Mouse (Mus musculus) brown adipose tissue, adult 24 weeks (tissue): Measurements from ENCODE around the gene Gm14214. TPM values are rescaled to one million over a fixed set of nuclear protein-coding genes. Genes with fewer than 3 reads are reported as not detected.

Source experiments
- H3K27ac ChIP-seq: fragments of 200-500 bp; replicated peaks from 2 replicates; pipeline ENCODE4 v1.5.1; 2012; ENCODE audit warnings: low read depth, mild to moderate bottlenecking, low read length
- H3K4me1 ChIP-seq: fragments of 200-500 bp; 2 replicates; pipeline ENCODE4 v1.6.1; 2012; ENCODE audit warnings: low read length, mixed read lengths; ENCODE audit not compliant: control insufficient read depth, insufficient read depth, insufficient read length
- H3K4me3 ChIP-seq: fragments of 200-500 bp; 2 replicates; pipeline ENCODE4 v1.5.1; 2012; ENCODE audit warnings: low read depth, mild to moderate bottlenecking, low read length, moderate library complexity; ENCODE audit not compliant: insufficient read depth
- polyA plus RNA-seq: library from polyadenylated mRNA; stranded (reverse); fragments of >200 nt; gene quantifications from 2 replicates; pipeline ENCODE4 v1.2.4, GENCODE M21; 2012; ENCODE audit not compliant: missing spikeins, insufficient read depth, insufficient read length

Gm14214 gene
- polyA plus RNA-seq, 1 experiment, result not detected

- H3K4me1 ChIP-seq, result 0 out of 2 replicates have a peak, but pooled peaks cover 2% of the 10 kb centered on the region
- no peak overlapping the region for H3K4me3 ChIP-seq
These were observed 16.9 kb upstream of the Gm14214 start for GRCm38 (mm10) chr2:154786776-154787175.

GRCm38 (mm10) chr2:154786187-154786586 lies 16.4 kb upstream of the Gm14214 start:
- Histone ChIP-seq H3K27ac (no peak overlapping the region), H3K4me1 (0 out of 2 replicates have a peak, but pooled peaks cover 2% of the 10 kb centered on the region), H3K4me3 (no peak overlapping the region)

More at GRCm38 (mm10) chr2:154786776-154787175, 16.9 kb upstream of the Gm14214 start:
- H3K27ac ChIP-seq, result no peak overlapping the region

GRCm38 (mm10) chr2:154785284-154785683 lies 15.5 kb upstream of the Gm14214 start:
- Histone ChIP-seq H3K27ac (no peak overlapping the region), H3K4me3 (no peak overlapping the region), H3K4me1 (0 out of 2 replicates have a peak, but pooled peaks cover 2% of the 10 kb centered on the region)

GRCm38 (mm10) chr2:154782856-154783650 lies 13.2 kb upstream of the Gm14214 start:
- H3K4me1 ChIP-seq, result no peaks in the 10 kb centered on the region
- H3K27ac ChIP-seq, result no peak overlapping the region
- H3K4me3 ChIP-seq, result no peak overlapping the region

GRCm38 (mm10) chr2:154782361-154782760 lies 12.5 kb upstream of the Gm14214 start:
- H3K4me1 ChIP-seq, result no peaks in the 10 kb centered on the region
- no peak overlapping the region for H3K27ac ChIP-seq
- no peak overlapping the region for H3K4me3 ChIP-seq

GRCm38 (mm10) chr2:154779648-154780047 lies 9.8 kb upstream of the Gm14214 start:
- Histone ChIP-seq H3K27ac (no peak overlapping the region), H3K4me1 (no peaks in the 10 kb centered on the region), H3K4me3 (no peak overlapping the region)

- no peaks in the 10 kb centered on the region for H3K4me1 ChIP-seq
These were observed 6.7 kb upstream of the Gm14214 start for GRCm38 (mm10) chr2:154776496-154776895.

GRCm38 (mm10) chr2:154774032-154774431 lies 4.2 kb upstream of the Gm14214 start:
- Histone ChIP-seq H3K4me1 (no peaks in the 10 kb centered on the region), H3K27ac (no peak overlapping the region), H3K4me3 (no peak overlapping the region)

More at GRCm38 (mm10) chr2:154776496-154776895, 6.7 kb upstream of the Gm14214 start:
- Histone ChIP-seq H3K4me3 (no peak overlapping the region), H3K27ac (no peak overlapping the region; the same call in 1 of the 2 replicates)

DNA sequence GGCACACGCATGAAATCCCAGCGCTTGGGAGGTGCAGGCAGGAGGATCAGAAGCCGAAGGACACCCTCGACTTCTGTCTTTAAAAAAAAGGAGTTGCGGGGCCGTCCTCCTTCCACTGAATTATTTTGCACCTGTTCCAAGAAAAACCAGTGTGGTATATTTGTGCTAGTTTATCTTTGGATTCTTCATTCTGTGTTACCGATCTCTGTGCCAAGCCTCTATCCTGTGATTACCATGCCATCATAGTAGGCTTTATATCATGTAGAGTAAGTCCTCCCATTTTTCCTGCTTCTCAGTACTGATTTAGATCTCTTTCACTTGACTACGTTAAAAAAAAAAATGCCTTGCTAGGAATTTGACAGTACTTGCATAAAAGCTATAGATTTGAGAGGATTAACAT lies 1.8 kb upstream of the Gm14214 start:
- no peaks in the 10 kb centered on the region for H3K4me1 ChIP-seq
- H3K4me3 ChIP-seq, result no peak overlapping the region
- H3K27ac ChIP-seq, result no peak overlapping the region

DNA sequence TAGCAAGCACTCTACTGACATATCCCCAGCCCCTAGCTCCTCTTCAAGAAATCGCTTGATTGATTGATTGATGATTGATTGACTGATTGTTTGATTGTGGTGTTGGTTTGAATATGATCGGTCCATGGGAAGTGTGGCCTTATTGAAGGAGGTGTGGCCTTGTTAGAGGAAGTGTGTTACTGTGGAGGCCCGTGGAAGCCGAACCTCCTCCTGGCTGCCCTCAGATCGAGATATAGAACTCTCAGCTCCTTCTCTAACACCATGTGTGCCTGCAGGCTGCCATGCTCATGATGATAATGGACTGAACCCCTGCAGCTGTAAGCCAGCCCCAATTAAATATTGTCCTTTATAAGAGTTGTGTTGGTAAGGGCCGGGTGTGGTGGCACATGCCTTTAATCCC lies 2.8 kb downstream of the Gm14214 start:
- Histone ChIP-seq H3K27ac (no peak overlapping the region), H3K4me3 (no peak overlapping the region), H3K4me1 (no peaks in the 10 kb centered on the region)

- Histone ChIP-seq H3K4me1 (no peaks in the 10 kb centered on the region), H3K27ac (no peak overlapping the region)
These were observed 4.2 kb downstream of the Gm14214 start for GRCm38 (mm10) chr2:154765554-154766008.

GRCm38 (mm10) chr2:154764828-154765497 lies 4.9 kb downstream of the Gm14214 start:
- Histone ChIP-seq H3K4me1 (no peaks in the 10 kb centered on the region), H3K27ac (no peak overlapping the region), H3K4me3 (no peak overlapping the region)

More at GRCm38 (mm10) chr2:154765554-154766008, 4.2 kb downstream of the Gm14214 start:
- H3K4me3 ChIP-seq, result no peak overlapping the region

- no peak overlapping the region for H3K27ac ChIP-seq
- no peaks in the 10 kb centered on the region for H3K4me1 ChIP-seq
- H3K4me3 ChIP-seq, result no peak overlapping the region
These were observed 6.6 kb downstream of the Gm14214 start for GRCm38 (mm10) chr2:154763226-154763625.

- Histone ChIP-seq H3K27ac (no peak overlapping the region), H3K4me1 (no peaks in the 10 kb centered on the region), H3K4me3 (no peak overlapping the region)
These were observed 11.4 kb downstream of the Gm14214 start for GRCm38 (mm10) chr2:154758454-154758853.

- no peaks in the 10 kb centered on the region for H3K4me1 ChIP-seq
- H3K27ac ChIP-seq, result no peak overlapping the region
- H3K4me3 ChIP-seq, result no peak overlapping the region
These were observed 12.1 kb downstream of the Gm14214 start for GRCm38 (mm10) chr2:154757691-154758090.
